Mouse (Mus musculus): ENCODE results near the gene Hoxb7.

The Hoxb7 gene

GRCm38 (mm10) chr11:96333241-96334001 lies 47.0 kb downstream of the Hoxb7 start:
- DNase-seq (ENCODE audit: low read depth, low spot score): no peak

- DNase-seq (ENCODE audit: low read depth, low spot score): no peak
Measured at GRCm38 (mm10) chr11:96334002-96334364, 47.6 kb downstream of the Hoxb7 start.

DNA sequence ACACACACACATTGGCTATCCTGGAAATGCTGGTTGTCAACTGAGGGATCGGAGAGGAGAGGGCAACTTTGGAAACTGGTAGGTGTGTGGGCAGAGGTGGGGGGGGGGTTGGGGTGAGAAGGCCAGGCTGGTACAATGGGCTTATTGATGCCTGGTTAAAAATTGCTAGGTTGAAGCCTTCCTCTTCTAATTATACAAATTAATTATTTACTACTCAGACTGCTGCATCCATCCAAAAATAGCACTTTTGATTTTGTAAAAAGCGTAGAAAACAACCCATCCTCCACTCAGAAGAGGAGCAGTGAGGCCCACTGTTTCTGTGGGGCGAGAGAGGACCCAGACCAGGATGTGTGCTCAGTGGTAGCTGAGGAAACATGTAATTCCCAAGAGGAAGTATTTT lies 48.6 kb downstream of the Hoxb7 start:
- no peak for DNase-seq (ENCODE audit: low read depth, low spot score)

GRCm38 (mm10) chr11:96336597-96336996 lies 50.2 kb downstream of the Hoxb7 start:
- DNase-seq (ENCODE audit: low read depth, low spot score): no peak

DNA sequence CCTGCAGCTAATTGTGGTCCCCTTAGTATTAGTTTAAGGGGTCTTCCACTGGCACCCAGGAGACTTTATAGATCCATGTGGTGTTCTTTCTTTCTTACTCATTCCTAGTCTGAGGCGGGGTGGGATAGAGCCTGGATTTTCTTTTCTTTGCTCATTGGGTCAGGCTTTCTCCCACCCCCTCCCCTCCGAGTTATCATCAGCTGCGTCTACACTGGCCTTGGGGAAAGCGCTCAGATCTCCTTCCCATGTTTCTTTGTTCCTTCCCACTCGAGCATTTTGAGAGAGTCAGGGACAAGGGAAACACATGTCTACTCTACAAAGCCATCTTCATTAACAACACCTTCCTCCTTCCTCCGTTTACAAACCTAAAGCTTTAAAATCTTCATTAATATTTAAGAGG lies 50.6 kb downstream of the Hoxb7 start:
- no peak for DNase-seq (ENCODE audit: low read depth, low spot score)

GRCm38 (mm10) chr11:96338957-96339855 lies 52.8 kb downstream of the Hoxb7 start:
- no peak for DNase-seq (ENCODE audit: low read depth, low spot score)

Measured in R1 (cell line).